Mouse (Mus musculus): ENCODE data around the gene Kcnj8. TPM values are rescaled to one million over a fixed set of nuclear protein-coding genes. Genes with fewer than 3 reads are reported as not detected.

Kcnj8 gene
- total RNA-seq (2022), result 1 to 10 TPM; 1.7 to 2.3 (median 1.9) TPM

DNA sequence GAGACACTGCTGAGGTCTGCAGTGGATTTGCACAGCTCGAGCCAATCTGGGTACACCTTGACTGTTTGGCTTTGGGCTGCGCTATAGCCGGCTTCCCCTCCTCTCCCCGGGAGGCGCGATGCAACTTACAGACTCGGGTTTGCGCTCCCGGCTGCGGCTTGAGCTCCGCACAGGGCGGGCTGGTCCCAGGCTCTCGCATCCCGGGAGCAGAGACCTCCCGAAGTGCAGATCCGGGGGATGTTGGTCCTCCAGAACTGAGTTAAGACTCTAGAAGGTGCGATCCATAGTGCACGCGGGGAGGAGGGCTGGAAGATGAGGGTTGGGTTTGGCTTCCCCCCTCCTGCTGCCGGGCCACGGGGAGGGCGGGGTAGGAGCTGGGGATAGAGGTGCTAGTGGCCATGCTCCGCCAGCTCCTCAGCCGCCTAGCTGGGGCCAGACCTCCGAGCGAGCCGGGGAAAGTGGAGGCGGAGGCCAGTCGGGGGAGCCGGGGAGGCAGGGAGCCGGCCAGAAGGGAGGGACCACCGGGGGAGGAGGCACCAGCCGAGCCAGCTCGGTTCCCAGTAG, at the start of gene Kcnj8:
Gene Kcnj8, minus strand, starts transcription at position 560 of the 564 bp plus-strand sequence.
- DNase-seq (ENCODE audit: low spot score in 2 of 2), result peak in 1 of 2 experiments; percentile 3

DNA sequence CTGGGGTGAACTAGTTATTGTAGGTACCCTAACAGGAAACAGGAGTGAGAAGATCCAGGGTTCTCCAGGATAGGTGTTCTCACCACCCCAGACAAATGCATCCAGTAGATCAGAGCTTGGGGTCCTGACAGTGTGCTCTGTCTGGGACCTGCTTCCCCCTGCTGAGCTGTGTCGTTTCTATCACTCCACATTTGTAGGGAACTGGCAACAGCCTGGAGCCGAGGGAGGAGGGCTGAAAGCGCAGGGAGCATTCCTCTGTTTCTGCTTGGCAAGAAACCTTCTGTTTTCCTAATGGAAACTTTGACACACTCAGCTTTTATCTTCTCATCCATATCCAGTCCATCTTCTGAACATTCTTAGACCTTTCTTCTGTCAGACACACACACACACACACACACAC, 45.2 kb upstream of the Kcnj8 start:
- no peak for DNase-seq (ENCODE audit: low spot score in 2 of 2)

DNA sequence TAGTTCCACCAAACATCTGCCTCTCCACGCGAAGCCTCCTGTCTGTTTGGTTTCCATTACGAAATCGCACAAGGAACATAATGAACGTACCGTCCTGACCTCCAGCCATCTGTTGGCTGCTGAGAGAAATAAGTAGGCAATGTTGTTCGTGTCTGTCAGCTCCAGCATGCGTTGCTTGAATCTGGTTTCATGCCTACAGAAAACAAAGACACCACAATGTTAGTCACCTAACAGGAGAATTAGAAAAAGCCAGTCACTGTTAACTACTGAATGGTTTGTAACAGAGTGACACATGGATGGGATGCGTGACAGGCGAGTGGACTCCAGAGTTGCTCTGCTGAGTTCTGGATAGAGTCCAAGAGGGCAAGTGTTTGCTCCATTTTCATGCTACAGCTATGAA, 42.9 kb upstream of the Kcnj8 start:
- DNase-seq (ENCODE audit: low spot score in 2 of 2), result peak; percentile 33 to 58

DNA sequence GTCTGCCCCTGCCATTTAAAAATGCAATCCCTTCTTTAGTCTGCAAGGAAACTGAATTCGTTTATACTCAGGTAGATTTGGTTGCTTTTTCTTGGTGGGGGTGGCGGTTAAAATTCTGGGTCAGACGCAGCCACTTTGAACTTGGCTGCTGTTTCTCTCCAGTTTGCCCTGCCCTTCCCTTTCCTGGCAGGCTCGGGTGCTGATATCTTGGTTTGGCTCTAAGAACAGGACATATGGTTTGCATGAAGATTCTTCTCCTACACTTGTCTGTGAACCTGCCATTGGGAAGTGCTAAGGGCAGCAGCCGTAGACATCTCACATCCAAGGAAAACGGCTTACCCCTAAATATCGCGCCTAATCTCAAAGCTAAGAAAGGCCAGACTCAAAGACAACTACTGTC, 41.0 kb upstream of the Kcnj8 start:
- no peak for DNase-seq (ENCODE audit: low spot score in 2 of 2)

DNA sequence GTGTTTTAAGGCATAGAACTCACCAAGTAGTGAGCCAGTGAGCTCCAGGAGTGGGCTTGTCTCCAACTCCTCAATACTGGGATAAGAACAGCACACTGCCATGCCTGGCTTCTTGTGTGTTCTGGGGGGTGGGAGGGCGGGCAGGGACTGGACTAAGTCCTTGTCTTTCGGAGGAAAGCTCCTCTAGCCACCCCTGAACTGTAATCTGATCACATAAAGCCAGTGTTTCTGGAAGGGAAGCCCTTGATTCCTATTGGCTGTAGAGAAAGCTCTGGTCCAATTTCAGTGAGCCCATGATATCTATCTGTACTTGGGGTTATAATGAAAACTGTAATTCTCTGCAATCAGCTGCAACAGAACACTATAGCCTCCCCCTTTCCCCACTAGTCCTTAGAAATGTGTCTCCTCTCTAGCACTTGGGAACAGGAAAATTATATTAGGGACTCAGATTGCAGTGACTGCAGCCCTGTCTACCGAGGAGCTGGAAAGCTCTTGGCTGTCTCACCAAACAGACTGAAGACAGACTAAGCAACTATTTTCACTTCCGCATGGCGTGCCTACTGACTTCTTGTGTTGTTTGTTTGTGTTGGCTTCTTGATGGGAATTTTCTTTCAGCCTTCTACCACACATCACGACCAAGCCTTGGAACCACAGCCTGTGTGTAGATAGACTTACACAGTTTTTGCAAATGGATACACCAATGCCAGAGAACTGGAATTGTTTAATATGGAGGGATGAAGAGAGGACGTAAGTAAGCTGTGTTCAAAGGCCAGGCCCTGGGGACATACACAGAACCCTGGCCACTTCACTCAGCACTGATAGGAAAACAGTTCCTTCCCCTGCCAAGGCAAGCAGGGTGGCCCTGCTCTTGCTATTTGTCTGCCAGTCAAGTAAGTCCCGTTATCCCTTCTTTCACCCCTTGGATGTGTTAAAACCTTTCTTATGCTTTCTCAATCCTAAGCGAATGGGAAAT, 38.3 kb upstream of the Kcnj8 start:
- no peak for DNase-seq (ENCODE audit: low spot score in 2 of 2)

DNA sequence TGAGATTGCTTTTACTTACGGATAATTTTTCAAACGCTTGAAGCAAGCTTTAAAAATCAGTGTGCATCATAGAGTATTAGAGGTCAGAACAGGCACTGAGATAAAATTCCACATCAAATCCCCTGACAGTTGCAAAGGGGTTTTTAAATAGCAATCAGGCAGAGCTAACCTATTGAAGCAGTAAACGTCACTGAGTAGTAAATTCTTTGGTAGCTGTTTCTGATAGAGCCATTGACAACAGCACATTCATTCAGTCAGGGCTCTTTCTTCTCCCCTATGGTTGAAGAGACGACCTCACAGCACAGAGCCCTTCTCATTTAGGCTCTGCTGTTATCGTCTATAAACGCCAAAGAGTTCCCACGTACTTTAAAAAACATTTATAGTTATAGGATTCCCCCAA, 35.7 kb upstream of the Kcnj8 start:
- no peak for DNase-seq (ENCODE audit: low spot score in 2 of 2)

DNA sequence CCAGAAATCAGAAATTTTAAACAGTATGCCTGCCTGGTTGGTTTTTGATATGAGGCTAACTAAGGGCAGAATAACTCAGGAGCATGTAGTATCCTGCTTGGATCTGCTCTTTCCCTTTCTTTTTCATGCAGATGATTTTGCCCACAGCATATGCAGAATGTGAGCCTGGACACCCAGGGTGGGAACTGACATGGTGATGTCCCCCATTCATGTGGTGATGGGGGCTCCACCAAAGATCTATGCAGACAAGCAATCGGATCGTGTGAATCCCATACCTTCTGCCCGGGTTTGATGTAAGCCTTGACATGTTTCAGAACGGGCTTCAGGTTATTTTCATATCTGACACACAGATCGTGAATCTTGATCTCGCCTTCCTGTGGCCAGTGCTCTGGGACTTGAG, 31.4 kb upstream of the Kcnj8 start:
- no peak for DNase-seq (ENCODE audit: low spot score in 2 of 2)

DNA sequence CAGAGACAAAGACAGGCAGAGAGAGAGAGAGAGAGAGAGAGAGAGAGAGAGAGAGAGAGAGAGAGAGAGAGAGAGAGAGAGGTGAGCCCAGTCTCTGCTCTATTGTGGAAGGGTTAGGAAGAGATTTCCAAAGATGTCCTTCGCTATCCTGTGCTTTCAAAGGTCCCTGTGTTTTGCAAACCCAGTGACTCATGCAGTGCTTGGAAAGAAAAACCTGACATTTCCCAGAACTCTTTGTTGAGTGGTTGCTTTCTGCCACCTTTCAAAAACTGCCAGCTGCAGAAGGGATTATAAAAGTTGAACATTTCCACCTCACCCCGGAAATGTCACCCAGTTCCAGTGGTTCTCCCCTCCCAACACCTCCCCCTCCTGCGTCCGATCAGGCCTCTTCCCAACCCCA, 7.4 kb upstream of the Kcnj8 start:
- DNase-seq (ENCODE audit: low spot score in 2 of 2), result no peak

DNA sequence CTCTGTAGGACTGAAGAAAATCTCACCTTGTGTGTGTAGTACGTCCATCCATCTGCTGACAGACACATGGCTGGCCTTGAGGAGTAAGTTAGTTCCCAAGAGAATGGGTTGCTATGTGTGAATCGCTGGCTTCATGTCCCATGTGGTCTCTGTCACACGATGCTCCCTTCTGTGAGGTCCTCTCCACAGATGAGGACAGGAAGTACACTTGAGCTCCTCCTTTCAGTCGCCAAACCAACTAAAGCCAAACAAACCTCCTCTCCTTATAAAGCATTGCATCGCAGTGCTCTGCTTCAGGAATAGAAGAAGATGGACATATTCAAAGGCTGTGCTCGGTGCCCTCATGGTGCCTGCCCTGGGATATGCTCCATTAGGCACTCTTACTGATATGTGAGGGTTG, 6.4 kb upstream of the Kcnj8 start:
- DNase-seq (ENCODE audit: low spot score in 2 of 2), result no peak

DNA sequence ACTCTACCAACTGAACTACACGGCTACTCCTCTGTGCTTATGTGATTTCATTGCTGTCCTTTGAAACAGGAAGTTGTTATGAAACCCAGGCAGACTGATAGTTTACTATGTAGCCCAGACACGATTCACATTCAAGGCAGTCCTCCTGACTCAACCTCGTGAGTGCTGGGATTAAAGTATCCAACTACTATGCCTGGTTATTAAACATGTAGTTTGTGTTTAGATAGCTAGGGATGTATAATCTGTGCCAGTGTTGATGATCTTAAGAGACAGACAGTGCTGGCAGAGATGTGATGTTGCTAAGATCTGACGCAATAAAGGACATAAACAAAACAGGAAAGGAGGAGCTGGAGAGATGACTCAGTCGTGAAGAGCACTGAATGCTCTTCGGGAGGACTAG, 1.5 kb upstream of the Kcnj8 start:
- no peak for DNase-seq (ENCODE audit: low spot score in 2 of 2)

DNA sequence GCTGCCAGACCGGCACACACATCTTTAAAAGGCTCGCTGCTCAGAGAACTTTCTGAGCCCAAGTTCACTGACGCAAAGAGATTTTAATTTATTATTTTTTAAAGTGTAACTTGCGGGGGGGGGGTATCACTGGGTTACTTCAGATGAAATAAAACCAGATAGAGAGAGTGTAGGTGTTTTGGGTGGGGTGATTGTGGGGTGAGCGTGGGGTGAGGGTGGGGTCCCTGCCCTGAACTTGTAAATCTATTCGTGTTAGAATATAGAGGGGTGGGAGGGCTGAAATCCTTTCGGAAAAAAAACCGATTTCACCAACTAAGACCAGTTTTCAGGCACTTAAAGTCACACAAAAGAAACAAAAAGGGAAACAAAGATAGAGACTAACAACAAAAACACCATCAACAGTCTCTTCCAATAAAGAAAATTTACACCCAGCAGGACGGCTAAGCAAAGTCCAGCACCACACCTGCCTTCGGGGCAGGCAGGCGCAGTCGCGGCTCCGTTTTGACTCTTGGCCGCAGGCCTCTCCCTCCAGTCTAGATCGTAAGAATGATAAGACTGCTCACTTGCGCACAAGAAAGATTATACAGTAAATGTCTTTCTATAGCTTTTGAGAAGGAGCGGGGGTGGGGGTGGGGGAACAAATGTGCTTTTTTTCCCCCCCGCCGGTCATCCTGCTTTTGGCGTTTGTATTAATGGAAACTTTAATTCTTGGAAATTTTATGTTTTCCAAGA, 381 bp upstream of the Kcnj8 start:
- no peak for DNase-seq (ENCODE audit: low spot score in 2 of 2)

DNA sequence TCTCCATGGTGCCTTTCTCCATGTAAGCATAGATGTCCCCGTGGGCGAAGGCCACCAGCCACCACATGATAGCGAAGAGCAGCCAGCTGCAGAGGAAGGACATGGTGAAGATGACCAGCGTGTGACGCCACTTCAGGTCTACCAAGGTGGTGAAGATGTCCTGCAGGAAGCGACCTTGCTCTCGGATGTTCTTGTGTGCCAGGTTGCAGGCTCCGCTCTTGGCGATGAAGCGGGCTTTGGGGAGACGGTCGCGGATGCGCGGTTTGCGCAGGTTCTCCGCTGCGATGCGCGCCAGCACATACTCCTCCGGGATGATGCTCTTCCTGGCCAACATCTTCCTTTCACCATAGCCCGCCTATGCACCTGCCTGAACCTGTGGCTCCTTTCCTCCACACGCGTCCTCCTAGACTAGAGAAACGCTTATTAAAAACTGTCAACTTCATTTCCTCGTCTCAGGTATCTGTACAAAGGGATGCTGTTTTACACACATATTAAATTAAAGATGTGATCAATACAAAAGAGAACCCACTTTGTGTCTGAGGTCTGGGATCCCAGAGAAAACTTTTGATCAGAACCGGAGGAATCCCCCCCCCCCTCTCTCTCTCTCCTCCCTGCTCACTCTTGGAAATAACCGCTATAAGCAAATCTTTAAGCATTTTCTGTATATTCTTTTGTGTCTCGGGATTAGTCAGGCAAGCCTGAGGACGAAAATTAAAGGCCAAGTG, 1.2 kb downstream of the Kcnj8 start:
- DNase-seq (ENCODE audit: low spot score in 2 of 2), result no peak

DNA sequence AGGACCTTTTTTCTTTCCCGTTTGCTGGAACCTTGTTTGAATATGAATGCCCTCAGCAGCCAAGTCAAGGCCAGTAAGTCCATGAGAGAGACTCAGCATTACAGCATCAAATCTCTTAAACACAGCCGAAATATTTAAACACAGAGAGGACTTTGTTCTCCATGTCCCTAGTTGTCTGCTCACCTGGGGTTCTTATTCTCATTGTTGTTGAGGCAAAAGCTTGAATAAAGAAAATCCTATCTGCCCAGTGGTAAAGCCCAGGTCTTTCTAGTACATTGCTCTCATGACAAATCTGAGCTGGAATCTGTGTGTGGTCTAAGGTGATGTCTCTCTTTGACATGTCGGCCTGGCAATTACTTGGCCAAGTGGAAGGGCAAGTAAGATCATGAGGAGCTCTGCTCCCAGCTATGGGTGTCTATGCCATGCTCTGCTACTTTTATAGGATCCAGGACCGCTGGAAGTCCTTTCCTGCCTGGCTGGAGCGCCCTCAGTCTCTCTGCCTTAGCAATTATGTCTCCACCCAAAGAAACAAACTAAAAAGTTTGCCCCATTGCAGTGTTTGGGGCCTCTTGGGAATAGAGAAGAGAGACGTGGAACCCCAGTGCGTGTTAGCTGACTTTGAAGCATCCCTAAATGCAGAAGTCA, 2.6 kb downstream of the Kcnj8 start:
- no peak for DNase-seq (ENCODE audit: low spot score in 2 of 2)

DNA sequence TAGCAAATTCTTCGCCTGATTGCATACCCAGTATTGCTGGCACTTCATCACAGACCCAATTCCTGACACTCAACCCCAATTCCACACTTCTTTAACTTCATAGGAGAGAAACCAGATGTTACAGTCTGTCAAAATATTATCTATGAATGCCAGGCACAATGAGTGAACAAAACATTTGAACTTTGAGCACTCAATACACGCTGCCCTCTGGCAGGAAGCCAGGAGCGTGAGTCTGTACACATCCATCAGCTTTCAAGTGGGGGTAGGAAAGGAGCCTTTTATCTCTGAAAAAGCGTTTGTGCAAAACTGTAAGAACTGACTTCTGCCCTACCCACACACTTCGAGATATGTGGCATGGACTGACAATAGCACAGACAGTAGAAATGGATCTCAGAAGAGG, 4.0 kb downstream of the Kcnj8 start:
- DNase-seq (ENCODE audit: low spot score in 2 of 2), result no peak

DNA sequence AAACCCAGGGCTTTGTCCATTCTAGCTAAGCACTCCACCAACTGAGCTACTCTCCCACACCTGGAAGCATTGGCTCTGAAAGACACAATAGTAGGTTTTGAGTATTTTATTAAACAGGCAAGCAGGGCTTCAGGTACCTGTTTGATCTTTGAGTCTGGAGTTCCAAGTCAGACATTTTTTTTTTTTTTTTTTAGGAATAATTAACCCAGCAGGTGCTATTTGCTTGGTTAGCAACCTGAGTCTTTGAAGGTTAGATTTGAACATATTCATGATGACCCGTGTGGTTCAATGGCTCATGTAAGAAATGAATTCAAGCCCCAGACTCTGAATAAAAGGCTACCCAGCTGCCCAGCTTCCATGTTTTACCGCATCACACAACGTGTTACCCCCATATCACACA, 6.7 kb downstream of the Kcnj8 start:
- no peak for DNase-seq (ENCODE audit: low spot score in 2 of 2)

DNA sequence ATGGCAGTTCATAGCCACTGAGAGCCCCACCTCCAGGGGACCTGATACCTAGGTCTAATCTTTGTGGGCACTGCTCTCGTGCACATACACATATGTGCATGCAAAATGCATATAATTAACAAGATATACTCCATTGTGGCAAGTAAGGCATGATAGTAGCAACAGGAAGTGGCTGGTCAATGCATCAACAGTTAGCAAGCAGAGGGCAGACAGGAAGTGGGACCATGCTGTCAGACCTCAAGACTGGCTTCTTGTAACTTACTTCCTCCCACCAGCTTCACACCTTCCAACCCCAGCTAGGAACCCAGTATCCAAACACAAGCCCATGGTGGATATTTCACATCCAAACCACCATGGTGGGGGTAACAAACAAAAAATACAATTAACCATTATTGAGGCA, 10.3 kb downstream of the Kcnj8 start:
- no peak for DNase-seq (ENCODE audit: low spot score in 2 of 2)

DNA sequence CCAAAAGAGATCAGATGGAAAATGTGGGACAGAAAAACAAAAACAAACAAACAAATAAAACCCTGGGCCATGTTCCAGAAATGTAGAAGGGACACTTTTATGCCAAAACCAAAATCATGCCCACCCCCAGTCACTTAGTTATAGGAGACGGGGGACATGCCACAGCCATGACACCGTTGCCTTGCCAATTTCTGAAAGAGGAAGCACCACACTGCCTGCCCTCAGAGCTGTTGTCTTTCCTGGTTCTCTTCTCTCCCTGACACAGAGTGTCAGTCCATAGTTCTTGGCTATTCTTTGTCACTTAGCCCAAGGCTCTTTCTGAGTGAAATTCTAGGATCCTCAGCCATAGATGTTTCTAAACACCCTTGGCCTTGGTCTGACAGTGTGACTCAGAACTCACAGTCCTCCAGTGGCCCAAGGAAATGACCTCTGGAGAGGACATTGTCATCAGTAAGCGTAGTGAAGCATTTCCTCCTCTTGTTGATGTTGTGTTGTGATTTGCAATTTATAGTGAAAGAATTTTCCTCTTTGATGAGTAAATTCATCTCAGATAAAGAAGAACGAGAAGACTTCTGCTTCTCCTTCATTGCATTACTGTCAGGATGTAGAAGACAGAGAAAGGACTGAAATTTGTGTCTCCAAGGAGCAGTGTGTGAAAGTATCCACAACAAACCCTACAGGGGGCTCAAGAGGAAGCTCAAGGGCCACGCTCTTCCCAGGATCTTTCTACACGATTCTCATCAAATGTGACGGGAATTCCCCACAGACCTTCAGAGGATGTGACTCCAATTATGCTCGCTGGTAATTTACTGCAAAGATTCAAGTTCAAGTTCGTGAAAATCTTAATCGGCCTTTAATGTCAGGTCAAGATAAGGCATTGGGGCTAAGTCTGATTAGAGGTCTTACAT, 12.4 kb downstream of the Kcnj8 start:
- no peak for DNase-seq (ENCODE audit: low spot score in 2 of 2)

DNA sequence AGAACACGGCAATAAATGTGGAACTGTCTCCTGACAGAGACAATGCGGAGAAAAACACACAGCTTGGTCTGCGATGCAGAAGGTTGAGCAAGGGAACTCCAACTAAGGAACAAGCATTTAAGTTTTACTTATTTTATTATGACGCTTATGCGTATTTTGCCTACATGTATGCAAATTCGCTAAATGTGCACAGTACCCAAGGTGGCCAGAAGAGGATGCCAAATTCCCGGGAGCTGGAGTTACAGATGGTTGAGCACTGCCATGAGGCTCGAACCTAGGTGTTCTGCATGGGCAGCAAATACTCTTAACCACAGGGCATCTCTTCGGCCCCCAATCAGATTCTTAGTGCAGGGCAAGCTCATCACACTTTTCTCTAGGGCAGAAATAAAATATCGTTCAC, 13.3 kb downstream of the Kcnj8 start:
- DNase-seq (ENCODE audit: low spot score in 2 of 2), result no peak

DNA sequence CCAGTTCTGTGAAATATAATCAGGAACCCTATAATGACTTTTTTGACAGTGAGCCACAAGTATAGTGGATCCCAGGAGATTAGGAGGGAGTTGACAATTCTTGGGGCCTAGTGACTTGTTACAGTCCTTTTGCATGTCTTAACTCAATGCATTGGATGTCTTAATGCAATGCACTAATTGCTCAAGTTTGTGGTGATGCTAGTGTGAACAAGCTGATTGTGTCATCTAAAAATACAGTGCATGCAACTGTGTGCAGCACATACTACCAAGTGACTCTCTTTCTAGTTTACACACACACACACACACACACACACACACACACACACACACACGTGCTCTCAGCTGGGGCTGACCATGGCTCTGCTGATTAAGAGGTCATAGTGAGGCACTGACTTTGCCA, 15.4 kb downstream of the Kcnj8 start:
- no peak for DNase-seq (ENCODE audit: low spot score in 2 of 2)

DNA sequence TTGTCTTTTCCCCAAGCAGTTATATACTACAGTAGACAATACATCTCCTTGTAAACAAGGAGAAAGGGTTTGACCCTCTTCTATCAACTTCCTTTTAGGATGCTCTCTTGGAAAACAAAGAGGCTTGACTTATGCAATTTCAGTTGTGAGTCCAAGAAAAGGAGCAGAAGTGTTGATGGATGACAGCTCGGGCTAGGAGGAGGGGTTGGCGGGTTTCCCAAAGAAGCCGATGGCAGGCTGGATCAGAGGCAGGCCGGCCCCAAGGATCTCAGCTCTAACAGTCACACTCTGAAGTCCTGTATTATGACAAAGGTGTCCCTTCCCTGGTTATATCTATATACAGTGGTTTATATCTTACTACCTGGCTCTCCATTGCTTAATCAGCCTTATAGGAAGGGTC, 19.9 kb downstream of the Kcnj8 start:
- no peak for DNase-seq (ENCODE audit: low spot score in 2 of 2)
